Mouse (Mus musculus): ENCODE measurements around the gene Abhd2.

DNA sequence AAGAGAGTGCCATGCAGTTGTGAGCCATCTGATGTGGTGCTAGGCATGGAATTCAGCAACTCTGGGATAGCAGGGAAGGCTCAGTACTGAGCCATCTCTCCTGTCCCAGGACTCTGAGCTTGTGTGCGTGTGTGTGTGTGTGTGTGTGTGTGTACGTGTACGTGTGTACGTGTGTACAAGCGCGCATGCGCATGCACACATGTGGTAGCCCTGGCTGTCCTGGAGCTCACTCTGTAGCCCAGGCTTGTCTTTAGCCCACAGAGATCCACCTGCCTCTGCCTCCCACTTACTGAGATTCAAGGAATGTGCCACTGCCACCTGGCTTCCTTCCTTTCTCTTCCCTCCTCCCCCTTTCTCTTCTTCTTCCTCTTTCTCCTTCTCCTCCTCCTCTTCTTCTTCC, 120.9 kb downstream of the Abhd2 start:
- TF ChIP-seq CTCF (IDR thresholded peaks at IDR 0.05; ENCODE audit: low read depth): no peak
- no peak for TF ChIP-seq EP300 (IDR thresholded peaks at IDR 0.05; ENCODE audit: low read depth)

All from liver, postnatal 0 days (tissue).